Mouse (Mus musculus): Measurements from ENCODE around the gene Tle1. TPM values are rescaled to one million over a fixed set of nuclear protein-coding genes. Genes with fewer than 3 reads are reported as not detected.

Tle1 gene
- polyA plus RNA-seq, 1 experiment from 2014 or later = 15.1 TPM

DNA sequence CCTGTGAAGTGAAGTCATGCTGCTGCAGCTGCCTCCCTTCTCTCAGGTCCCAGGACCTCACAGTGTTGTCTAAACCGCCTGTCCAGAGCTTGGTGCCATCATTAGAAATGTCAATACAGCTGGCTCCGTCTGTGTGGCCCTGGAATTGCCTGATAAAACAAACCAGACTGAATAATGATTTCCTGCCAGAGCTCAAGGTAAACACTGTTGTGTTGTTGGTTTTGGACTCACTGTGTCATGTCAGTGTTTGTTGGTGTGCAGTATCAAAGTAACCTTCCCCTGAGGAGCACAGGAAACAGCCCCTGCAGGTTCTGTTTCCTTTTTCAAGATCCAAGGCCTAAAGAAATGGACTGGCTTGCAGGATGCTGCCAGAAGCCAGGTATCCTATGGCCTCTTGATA is 78.4 kb downstream of the Tle1 start:
- peak; percentile 66 for ATAC-seq
- 43% methylated on average over 2 of the region's 2 CpGs for WGBS (ENCODE audit: insufficient replicate concordance)
- Histone ChIP-seq H3K4me3 (no peak overlapping the region), H3K9me3 (replicated peaks) (no peaks in the 10 kb centered on the region), H3K27me3 (replicated peaks) (no peaks in the 10 kb centered on the region), H3K4me2 (no peak overlapping the region), H3K4me1 (peaks cover 8% of the 10 kb centered on the region; the same call in 1 of the 2 replicates), H3K36me3 (peaks cover 73% of the 10 kb centered on the region), H3K27ac (0 out of 2 replicates have a peak overlapping the region, but pooled peaks have one; percentile 1), H3K9ac (no peak overlapping the region)

DNA sequence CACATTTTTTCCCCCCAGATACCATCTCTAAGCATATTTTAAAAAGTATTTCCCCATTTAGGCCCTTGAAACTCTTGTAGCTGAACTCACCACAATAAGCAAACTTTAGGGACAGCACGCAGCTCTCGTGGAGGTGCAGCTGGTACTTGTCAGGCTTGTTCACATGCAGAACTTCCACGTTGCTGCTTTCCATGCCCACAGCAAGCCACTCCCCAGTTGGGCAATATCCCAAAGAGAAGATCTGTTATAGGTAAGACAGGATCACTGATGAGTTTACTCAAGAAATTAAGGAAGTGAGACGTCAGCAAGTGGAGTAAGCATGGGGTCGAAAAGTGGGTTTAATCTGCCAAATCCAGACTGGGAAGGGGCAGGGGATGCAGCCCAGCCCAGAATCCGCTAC is 80.7 kb downstream of the Tle1 start:
- no peak overlapping the region for H3K4me3 ChIP-seq
- peaks cover 70% of the 10 kb centered on the region for H3K36me3 ChIP-seq
- H3K4me2 ChIP-seq = no peak overlapping the region
- no peaks in the 10 kb centered on the region for H3K27me3 ChIP-seq (replicated peaks)
- no peak for ATAC-seq
- WGBS (ENCODE audit: insufficient replicate concordance) = 65% methylated on average over 6 of the region's 6 CpGs
- peaks cover 8% of the 10 kb centered on the region; the same call in 1 of the 2 replicates for H3K4me1 ChIP-seq
- no peak overlapping the region for H3K27ac ChIP-seq
- no peaks in the 10 kb centered on the region for H3K9me3 ChIP-seq (replicated peaks)
- no peak overlapping the region for H3K9ac ChIP-seq

- H3K27ac ChIP-seq = no peak overlapping the region
- no peak overlapping the region for H3K9ac ChIP-seq
- no peaks in the 10 kb centered on the region for H3K9me3 ChIP-seq (replicated peaks)
- H3K36me3 ChIP-seq = 0 out of 2 replicates have a peak, but pooled peaks cover 5% of the 10 kb centered on the region
- ATAC-seq = no peak
- no peaks in the 10 kb centered on the region for H3K27me3 ChIP-seq (replicated peaks)
- no peaks in the 10 kb centered on the region for H3K4me1 ChIP-seq
- H3K4me3 ChIP-seq = no peak overlapping the region
- H3K4me2 ChIP-seq = no peak overlapping the region
These were observed 95.0 kb downstream of the Tle1 start for GRCm38 (mm10) chr4:72105702-72106101.

- H3K4me2 ChIP-seq = no peak overlapping the region
- H3K9me3 ChIP-seq (replicated peaks) = no peaks in the 10 kb centered on the region
- H3K4me3 ChIP-seq = no peak overlapping the region
- H3K9ac ChIP-seq = no peak overlapping the region
- no peak overlapping the region for H3K27ac ChIP-seq
- H3K27me3 ChIP-seq (replicated peaks) = no peaks in the 10 kb centered on the region
- no peak for ATAC-seq
- H3K36me3 ChIP-seq = 0 out of 2 replicates have a peak, but pooled peaks cover 4% of the 10 kb centered on the region
- H3K4me1 ChIP-seq = no peaks in the 10 kb centered on the region
These were observed 96.5 kb downstream of the Tle1 start for GRCm38 (mm10) chr4:72104186-72104585.

DNA sequence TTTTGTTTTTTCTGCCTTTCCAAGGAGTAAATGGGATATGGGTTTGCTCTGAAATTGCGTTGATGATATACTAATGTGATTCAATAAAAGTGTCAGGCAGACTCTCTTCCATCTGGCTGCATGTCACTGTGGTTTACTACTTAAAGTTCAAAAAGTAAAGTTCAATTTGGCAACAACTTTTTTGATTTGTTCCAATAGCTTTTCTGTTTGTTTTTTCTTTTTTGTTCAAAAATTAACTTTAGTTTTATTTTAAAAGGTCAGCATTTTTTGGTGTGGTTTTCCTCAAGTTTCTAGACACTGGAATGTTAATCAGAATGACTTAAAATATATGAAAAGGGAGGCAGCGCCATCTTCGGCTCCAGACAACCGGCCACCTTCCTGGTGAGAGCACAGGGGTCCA is 112.9 kb downstream of the Tle1 start:
- no peak for ATAC-seq
- Histone ChIP-seq H3K4me3 (no peak overlapping the region), H3K4me1 (no peaks in the 10 kb centered on the region), H3K36me3 (no peaks in the 10 kb centered on the region), H3K9me3 (replicated peaks) (no peaks in the 10 kb centered on the region), H3K27me3 (replicated peaks) (no peaks in the 10 kb centered on the region), H3K27ac (no peak overlapping the region), H3K4me2 (no peak overlapping the region), H3K9ac (no peak overlapping the region)
- whole genome bisulfite sequencing (ENCODE audit: insufficient replicate concordance) = 74% methylated on average over 4 of the region's 4 CpGs

- H3K9ac ChIP-seq = no peak overlapping the region
- H3K27ac ChIP-seq = no peak overlapping the region
- WGBS (ENCODE audit: insufficient replicate concordance) = 52% methylated on average over 5 of the region's 5 CpGs
- no peak overlapping the region for H3K4me2 ChIP-seq
- no peaks in the 10 kb centered on the region for H3K36me3 ChIP-seq
- no peak for ATAC-seq
- H3K9me3 ChIP-seq (replicated peaks) = no peaks in the 10 kb centered on the region
- no peak overlapping the region for H3K4me3 ChIP-seq
- no peaks in the 10 kb centered on the region for H3K4me1 ChIP-seq
- no peaks in the 10 kb centered on the region for H3K27me3 ChIP-seq (replicated peaks)
These were observed 131.6 kb downstream of the Tle1 start for GRCm38 (mm10) chr4:72069111-72069534.

GRCm38 (mm10) chr4:72067937-72068336 is 132.8 kb downstream of the Tle1 start:
- no peaks in the 10 kb centered on the region for H3K4me1 ChIP-seq
- H3K9ac ChIP-seq = no peak overlapping the region
- H3K27me3 ChIP-seq (replicated peaks) = no peaks in the 10 kb centered on the region
- H3K27ac ChIP-seq = no peak overlapping the region
- H3K36me3 ChIP-seq = no peaks in the 10 kb centered on the region
- 66% methylated on average over 3 of the region's 3 CpGs for WGBS (ENCODE audit: insufficient replicate concordance)
- no peaks in the 10 kb centered on the region for H3K9me3 ChIP-seq (replicated peaks)
- no peak for ATAC-seq
- H3K4me2 ChIP-seq = no peak overlapping the region
- H3K4me3 ChIP-seq = no peak overlapping the region
